Mouse (Mus musculus): ENCODE results near the gene Lmo7. TPM values are rescaled to one million over a fixed set of nuclear protein-coding genes. Genes with fewer than 3 reads are reported as not detected.

Gene Lmo7
- polyA plus RNA-seq, 1 experiment = 142 TPM

DNA sequence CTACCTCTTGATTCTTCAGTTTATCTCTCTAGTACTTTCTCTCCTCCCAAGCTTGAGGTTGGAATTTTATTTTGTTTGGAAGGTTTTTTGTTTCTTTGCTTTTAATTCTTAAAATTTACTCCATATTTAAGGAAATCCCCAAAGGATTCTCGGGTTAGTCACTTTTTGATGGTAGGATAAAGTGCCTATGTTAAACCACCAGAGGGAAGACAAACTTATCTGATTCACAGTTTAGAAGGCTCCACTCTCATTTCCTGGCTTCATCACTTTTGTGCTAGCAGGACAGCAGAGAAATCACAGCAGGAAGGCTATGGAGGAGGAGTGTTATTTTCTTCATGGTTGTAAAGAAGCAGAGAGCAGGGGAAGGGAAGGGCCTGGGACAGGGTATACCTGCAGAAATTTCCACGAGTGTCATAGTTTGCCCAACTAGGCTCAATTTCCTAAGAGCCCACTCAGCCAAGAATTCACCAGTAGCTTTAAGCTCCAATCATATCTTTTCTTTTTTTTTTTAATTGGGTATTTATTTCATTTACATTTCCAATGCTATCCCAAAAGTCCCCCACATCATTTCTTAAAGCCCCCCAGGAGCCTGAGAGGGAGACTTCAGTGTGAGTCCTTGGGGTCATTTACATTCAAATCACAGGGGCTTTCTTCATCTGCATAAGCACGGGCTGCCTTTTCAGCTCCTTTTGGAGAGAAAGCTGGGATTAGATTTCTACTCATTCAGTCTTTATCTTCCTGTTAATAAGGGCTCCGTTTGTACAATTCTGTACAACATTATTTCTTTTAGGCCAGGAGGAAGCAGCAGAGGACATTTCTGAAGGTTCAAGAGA is 46.8 kb downstream of the Lmo7 start:
- no peak for TF ChIP-seq POLR2A (IDR thresholded peaks at IDR 0.05; ENCODE audit: borderline replicate concordance, extremely low read depth, low read depth, low read length)
- no peak for TF ChIP-seq CTCF (IDR thresholded peaks at IDR 0.05; ENCODE audit: insufficient read depth, low read length)
- no peak overlapping the region for H3K4me3 ChIP-seq (replicated peaks; ENCODE audit: extremely low read depth, low read depth, low read length)
- no peak for DNase-seq
- 48% methylated on average over 4 of the region's 4 CpGs for WGBS
- no peaks in the 10 kb centered on the region for H3K4me1 ChIP-seq (ENCODE audit: control insufficient read depth, insufficient read depth, low read length)

DNA sequence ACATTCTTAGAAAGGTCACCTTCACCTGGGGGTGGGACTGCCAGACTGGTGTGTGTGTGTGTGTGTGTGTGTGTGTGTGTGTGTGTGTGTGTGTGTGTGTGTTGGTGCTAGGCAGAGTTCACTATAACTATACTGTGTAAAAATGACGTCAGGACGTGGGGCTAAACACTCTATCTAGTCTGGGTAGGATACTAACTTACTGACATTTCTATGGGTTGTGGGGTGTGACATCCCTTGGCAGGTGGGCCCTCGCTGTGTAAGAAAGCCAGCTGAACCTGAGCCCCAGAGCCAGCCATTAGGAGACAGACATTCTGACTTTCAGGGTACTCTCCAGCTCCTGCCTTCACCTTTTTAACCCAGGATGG is 47.4 kb downstream of the Lmo7 start:
- no peak for TF ChIP-seq POLR2A (IDR thresholded peaks at IDR 0.05; ENCODE audit: borderline replicate concordance, extremely low read depth, low read depth, low read length)
- TF ChIP-seq CTCF (IDR thresholded peaks at IDR 0.05; ENCODE audit: insufficient read depth, low read length) = no peak
- DNase-seq = no peak
- WGBS = 76% methylated on average over 3 of the region's 3 CpGs
- no peak overlapping the region for H3K4me3 ChIP-seq (replicated peaks; ENCODE audit: extremely low read depth, low read depth, low read length)
- peaks cover 1% of the 10 kb centered on the region for H3K4me1 ChIP-seq (ENCODE audit: control insufficient read depth, insufficient read depth, low read length)

DNA sequence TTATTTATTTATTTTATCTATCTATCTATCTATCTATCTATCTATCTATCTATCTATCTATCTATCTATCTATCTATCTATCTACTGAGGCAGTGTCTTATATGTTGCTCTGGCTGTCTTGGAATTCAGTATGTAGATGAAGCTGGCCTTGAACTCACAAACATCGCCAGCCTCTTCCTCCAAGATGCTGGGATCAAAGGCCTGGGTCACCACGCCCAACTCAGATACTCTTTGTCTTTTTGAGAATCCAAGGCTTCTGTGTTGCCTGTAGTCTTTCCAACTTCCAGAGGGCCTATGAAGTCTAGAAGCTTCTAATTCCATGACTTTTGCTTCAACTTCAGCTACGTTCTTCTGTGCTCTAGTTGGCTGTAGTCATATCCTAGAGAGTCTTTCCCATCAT is 48.7 kb downstream of the Lmo7 start:
- WGBS = 94% methylated on average over 3 of the region's 3 CpGs
- TF ChIP-seq POLR2A (IDR thresholded peaks at IDR 0.05; ENCODE audit: borderline replicate concordance, extremely low read depth, low read depth, low read length) = no peak
- TF ChIP-seq CTCF (IDR thresholded peaks at IDR 0.05; ENCODE audit: insufficient read depth, low read length) = no peak
- Histone ChIP-seq H3K4me1 (ENCODE audit: control insufficient read depth, insufficient read depth, low read length) (peaks cover 4% of the 10 kb centered on the region), H3K4me3 (replicated peaks; ENCODE audit: extremely low read depth, low read depth, low read length) (no peak overlapping the region)
- DNase-seq = no peak

DNA sequence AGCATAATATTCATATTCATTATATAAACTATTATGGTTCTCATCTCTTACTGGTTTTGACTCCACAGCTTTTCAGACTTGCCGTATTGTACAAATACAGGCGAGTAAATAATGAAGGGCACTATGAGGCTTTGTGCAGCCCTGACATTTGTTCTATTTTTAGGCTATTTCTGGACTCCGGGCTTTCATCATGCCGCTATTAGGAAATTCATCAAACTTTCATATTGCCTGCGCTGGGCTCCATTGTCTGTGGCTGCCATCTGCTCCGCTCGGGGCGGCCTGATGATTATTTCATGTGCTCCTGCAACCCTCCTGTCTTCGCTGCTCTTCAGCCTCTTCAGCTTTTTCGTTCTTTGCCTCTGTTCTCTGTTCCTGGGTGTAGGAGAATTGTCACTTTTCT is 50.3 kb downstream of the Lmo7 start:
- TF ChIP-seq CTCF (IDR thresholded peaks at IDR 0.05; ENCODE audit: insufficient read depth, low read length) (no peak), POLR2A (IDR thresholded peaks at IDR 0.05; ENCODE audit: borderline replicate concordance, extremely low read depth, low read depth, low read length) (no peak)
- no peak for DNase-seq
- H3K4me1 ChIP-seq (ENCODE audit: control insufficient read depth, insufficient read depth, low read length) = peaks cover 4% of the 10 kb centered on the region
- WGBS = 80% methylated on average over 10 of the region's 10 CpGs
- no peak overlapping the region for H3K4me3 ChIP-seq (replicated peaks; ENCODE audit: extremely low read depth, low read depth, low read length)

DNA sequence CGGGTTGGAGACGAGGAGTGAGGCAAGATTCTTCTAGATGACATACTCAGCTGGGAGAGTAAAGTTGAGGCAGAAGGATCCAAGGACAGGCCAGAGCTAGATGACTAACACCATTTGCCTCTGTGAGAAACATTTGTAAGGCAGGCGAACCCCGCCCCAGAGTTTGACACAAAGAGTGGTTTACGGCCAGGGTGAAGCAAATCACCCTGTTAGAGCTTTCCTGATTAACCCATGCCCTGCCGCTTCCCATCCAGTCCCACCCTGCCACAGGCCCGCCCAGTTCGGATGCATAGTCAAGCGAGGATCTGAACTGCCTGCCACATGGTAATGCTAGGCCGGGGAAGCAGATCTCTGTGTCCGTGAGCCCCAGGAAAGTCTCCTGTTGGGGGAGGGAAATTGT is 51.5 kb downstream of the Lmo7 start:
- peaks cover 4% of the 10 kb centered on the region for H3K4me1 ChIP-seq (ENCODE audit: control insufficient read depth, insufficient read depth, low read length)
- H3K4me3 ChIP-seq (replicated peaks; ENCODE audit: extremely low read depth, low read depth, low read length) = no peak overlapping the region
- 82% methylated on average over 11 of the region's 11 CpGs for WGBS
- DNase-seq = no peak
- TF ChIP-seq POLR2A (IDR thresholded peaks at IDR 0.05; ENCODE audit: borderline replicate concordance, extremely low read depth, low read depth, low read length) (no peak), CTCF (IDR thresholded peaks at IDR 0.05; ENCODE audit: insufficient read depth, low read length) (no peak)

DNA sequence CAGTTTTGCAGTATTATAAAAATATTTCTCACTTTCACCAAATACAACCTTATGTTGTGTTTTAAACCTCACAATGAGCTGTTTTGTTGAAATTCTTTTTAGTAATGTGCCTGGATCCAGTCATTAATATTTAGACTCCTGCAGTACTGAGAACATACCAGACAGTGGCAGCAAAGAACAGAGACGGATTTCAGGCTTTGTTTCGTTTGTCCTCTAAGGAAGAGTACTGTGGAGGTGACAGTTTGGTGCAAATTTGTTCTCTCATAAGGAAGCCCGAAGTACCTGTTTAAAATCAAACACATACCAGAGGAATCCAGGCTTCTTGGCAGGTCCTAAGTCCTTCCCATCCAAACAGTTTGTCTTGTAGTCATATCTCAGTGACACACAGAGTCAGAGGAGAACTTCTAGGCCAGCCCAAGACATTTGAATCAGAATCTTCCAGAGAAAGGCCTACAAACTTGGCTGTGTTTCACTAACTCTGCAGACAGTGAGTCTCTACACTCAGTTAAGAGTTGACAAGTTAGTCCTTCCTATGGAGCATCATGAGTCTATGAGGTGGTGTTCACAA is 52.3 kb downstream of the Lmo7 start:
- Histone ChIP-seq H3K4me1 (ENCODE audit: control insufficient read depth, insufficient read depth, low read length) (peaks cover 4% of the 10 kb centered on the region), H3K4me3 (replicated peaks; ENCODE audit: extremely low read depth, low read depth, low read length) (no peak overlapping the region)
- WGBS = 9% methylated on average over 3 of the region's 3 CpGs
- peak; percentile 65; the same call in 1 of the 2 replicates for TF ChIP-seq CTCF (IDR thresholded peaks at IDR 0.05; ENCODE audit: insufficient read depth, low read length)
- TF ChIP-seq POLR2A (IDR thresholded peaks at IDR 0.05; ENCODE audit: borderline replicate concordance, extremely low read depth, low read depth, low read length) = no peak
- DNase-seq = no peak

DNA sequence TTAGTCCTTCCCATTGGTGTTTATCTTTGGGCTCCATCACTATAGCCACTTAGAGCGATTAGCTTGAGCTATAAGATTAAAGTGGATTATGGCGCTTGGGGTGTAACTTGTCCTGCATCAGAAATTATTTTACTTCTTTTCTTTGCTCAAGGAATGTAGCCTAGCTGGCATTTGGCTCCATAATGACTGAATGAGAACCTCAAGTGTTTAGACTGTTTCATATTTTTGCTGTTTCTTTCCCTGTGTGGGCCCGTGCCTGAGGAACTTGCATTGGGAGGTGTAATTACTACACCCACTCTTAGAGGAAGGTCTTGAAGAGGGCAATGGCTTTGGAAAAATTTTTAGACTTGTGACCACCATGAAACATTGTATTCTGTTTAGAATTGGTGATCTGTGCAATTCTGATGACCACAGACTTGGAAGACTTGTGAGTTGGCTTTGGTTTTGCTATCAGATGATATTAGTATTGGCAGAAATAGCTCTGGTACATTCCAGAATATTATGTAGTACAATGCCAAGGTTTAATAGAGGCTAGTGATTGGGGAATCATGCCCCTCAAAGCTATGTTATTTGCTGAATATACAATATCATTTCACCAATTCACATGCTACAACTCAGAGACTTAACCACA is 54.7 kb downstream of the Lmo7 start:
- TF ChIP-seq POLR2A (IDR thresholded peaks at IDR 0.05; ENCODE audit: borderline replicate concordance, extremely low read depth, low read depth, low read length) (no peak), CTCF (IDR thresholded peaks at IDR 0.05; ENCODE audit: insufficient read depth, low read length) (no peak)
- DNase-seq = no peak
- 68% methylated on average over 3 of the region's 3 CpGs for WGBS

DNA sequence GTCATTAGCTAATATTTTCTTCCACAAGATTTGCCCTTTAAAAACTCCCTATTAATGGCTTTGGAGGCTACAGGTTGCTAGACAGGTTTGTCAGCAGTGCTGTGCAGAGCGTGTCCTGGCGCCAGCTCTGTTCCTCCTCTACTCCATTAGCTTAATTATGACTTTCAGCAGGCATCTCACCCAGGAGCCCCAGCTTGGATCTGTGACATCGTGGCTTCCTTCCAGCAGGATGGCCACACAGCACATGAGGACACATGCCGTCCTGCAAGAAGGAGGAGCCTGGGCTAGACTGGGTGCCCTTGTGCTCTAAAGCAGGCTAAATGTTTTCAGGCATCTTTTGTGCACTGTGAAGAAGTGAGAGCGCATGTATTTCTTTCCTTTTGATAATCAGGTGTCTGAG is 58.1 kb downstream of the Lmo7 start:
- peaks cover 2% of the 10 kb centered on the region for H3K4me1 ChIP-seq (ENCODE audit: control insufficient read depth, insufficient read depth, low read length)
- TF ChIP-seq POLR2A (IDR thresholded peaks at IDR 0.05; ENCODE audit: borderline replicate concordance, extremely low read depth, low read depth, low read length) (no peak), CTCF (IDR thresholded peaks at IDR 0.05; ENCODE audit: insufficient read depth, low read length) (no peak)
- no peak overlapping the region for H3K4me3 ChIP-seq (replicated peaks; ENCODE audit: extremely low read depth, low read depth, low read length)
- 55% methylated on average over 5 of the region's 5 CpGs for WGBS
- no peak for DNase-seq

More for the DNA sequence above, 54.7 kb downstream of the Lmo7 start:
- Histone ChIP-seq H3K4me3 (replicated peaks; ENCODE audit: extremely low read depth, low read depth, low read length) (no peak overlapping the region), H3K4me1 (ENCODE audit: control insufficient read depth, insufficient read depth, low read length) (peaks cover 6% of the 10 kb centered on the region)

DNA sequence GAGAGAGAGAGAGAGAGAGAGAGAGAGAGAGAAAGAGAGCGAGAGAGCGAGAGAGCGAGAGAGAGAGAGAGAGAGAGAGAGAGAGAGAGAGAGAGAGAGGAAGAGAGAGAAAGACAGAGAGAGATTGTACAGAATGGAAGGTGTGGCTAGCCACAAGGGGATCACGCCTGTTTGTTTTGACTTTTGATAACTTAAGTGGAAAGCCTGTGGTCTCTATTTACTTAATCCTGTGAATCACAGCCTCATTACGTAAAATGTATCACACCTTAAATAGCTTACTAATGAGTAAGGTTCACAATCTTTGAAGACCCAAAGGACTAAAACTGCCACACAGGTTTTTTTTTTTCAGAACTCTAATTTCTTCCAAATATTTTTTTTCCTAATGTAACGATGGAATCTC is 58.7 kb downstream of the Lmo7 start:
- Histone ChIP-seq H3K4me3 (replicated peaks; ENCODE audit: extremely low read depth, low read depth, low read length) (no peak overlapping the region), H3K4me1 (ENCODE audit: control insufficient read depth, insufficient read depth, low read length) (peaks cover 2% of the 10 kb centered on the region)
- no peak for DNase-seq
- 59% methylated on average over 4 of the region's 6 CpGs for WGBS
- TF ChIP-seq POLR2A (IDR thresholded peaks at IDR 0.05; ENCODE audit: borderline replicate concordance, extremely low read depth, low read depth, low read length) (no peak), CTCF (IDR thresholded peaks at IDR 0.05; ENCODE audit: insufficient read depth, low read length) (no peak)
